Mouse (Mus musculus): Measurements from ENCODE around the gene Dstn.

GRCm38 (mm10) chr2:143876026-143876425 is 39.1 kb upstream of the Dstn start:
- TF ChIP-seq TCF3 (IDR thresholded peaks at IDR 0.05; ENCODE audit: insufficient read length, low read depth) (no peak), SRF (IDR thresholded peaks at IDR 0.05; ENCODE audit: control insufficient read depth, insufficient read length, low read depth) (no peak), POLR2A (IDR thresholded peaks at IDR 0.05; ENCODE audit: insufficient read length, low read depth) (no peak), MAX (IDR thresholded peaks at IDR 0.05; ENCODE audit: low read depth) (no peak), TCF12 (IDR thresholded peaks at IDR 0.05; ENCODE audit: insufficient read depth, poor library complexity, severe bottlenecking) (no peak), MYOD1 (IDR thresholded peaks at IDR 0.05; ENCODE audit: control insufficient read depth in 1 of 3, insufficient read length in 2 of 3, low read depth in 2 of 3) (no peak), USF1 (IDR thresholded peaks at IDR 0.05; ENCODE audit: low read depth) (no peak), REST (IDR thresholded peaks at IDR 0.05; ENCODE audit: insufficient read depth, insufficient read length) (no peak)
